Mouse (Mus musculus): ENCODE data around the gene Kctd7.
A peak's percentile ranks its signal among the peaks of the same experiment; 100 is the strongest.

Gene Kctd7

GRCm38 (mm10) chr5:130143101-130143500 is 1.6 kb upstream of the Kctd7 start:
- no peak for DNase-seq (ENCODE audit: low spot score in 2 of 2)

GRCm38 (mm10) chr5:130143977-130144333 is 706 bp upstream of the Kctd7 start:
- DNase-seq (ENCODE audit: low spot score in 2 of 2), result peak; percentile 75 to 87

GRCm38 (mm10) chr5:130145961-130146360 is 1.3 kb downstream of the Kctd7 start:
- no peak for DNase-seq (ENCODE audit: low spot score in 2 of 2)

- no peak for DNase-seq (ENCODE audit: low spot score in 2 of 2)
Measured at GRCm38 (mm10) chr5:130149726-130150310, 5.2 kb downstream of the Kctd7 start.

- no peak for DNase-seq (ENCODE audit: low spot score in 2 of 2)
Measured at GRCm38 (mm10) chr5:130154286-130154685, 9.6 kb downstream of the Kctd7 start.

GRCm38 (mm10) chr5:130158545-130158944 is 13.9 kb downstream of the Kctd7 start:
- no peak for DNase-seq (ENCODE audit: low spot score in 2 of 2)

- DNase-seq (ENCODE audit: low spot score in 2 of 2), result no peak
Measured at GRCm38 (mm10) chr5:130159761-130160201, 15.1 kb downstream of the Kctd7 start.

GRCm38 (mm10) chr5:130163670-130164069 is 19.0 kb downstream of the Kctd7 start:
- DNase-seq (ENCODE audit: low spot score in 2 of 2), result peak in 1 of 2 experiments; percentile 63

GRCm38 (mm10) chr5:130165213-130165612 is 20.6 kb downstream of the Kctd7 start:
- no peak for DNase-seq (ENCODE audit: low spot score in 2 of 2)

GRCm38 (mm10) chr5:130169109-130169508 is 24.4 kb downstream of the Kctd7 start:
- no peak for DNase-seq (ENCODE audit: low spot score in 2 of 2)

- no peak for DNase-seq (ENCODE audit: low spot score in 2 of 2)
Measured at GRCm38 (mm10) chr5:130170666-130171422, 26.2 kb downstream of the Kctd7 start.

GRCm38 (mm10) chr5:130171423-130171954 is 26.8 kb downstream of the Kctd7 start, which contains the start of gene Rabgef1:
Gene Rabgef1, plus strand, starts transcription at chr5:130171798.
- DNase-seq (ENCODE audit: low spot score in 2 of 2), result peak; percentile 89 to 90

GRCm38 (mm10) chr5:130171956-130172601 is 27.4 kb downstream of the Kctd7 start:
- peak in 1 of 2 experiments; percentile 32 for DNase-seq (ENCODE audit: low spot score in 2 of 2)

- no peak for DNase-seq (ENCODE audit: low spot score in 2 of 2)
Measured at GRCm38 (mm10) chr5:130173012-130173411, 28.4 kb downstream of the Kctd7 start.

GRCm38 (mm10) chr5:130177871-130178270 is 33.2 kb downstream of the Kctd7 start:
- no peak for DNase-seq (ENCODE audit: low spot score in 2 of 2)

GRCm38 (mm10) chr5:130180362-130180761 is 35.7 kb downstream of the Kctd7 start:
- no peak for DNase-seq (ENCODE audit: low spot score in 2 of 2)

GRCm38 (mm10) chr5:130181740-130182540 is 37.3 kb downstream of the Kctd7 start:
- DNase-seq (ENCODE audit: low spot score in 2 of 2), result no peak

GRCm38 (mm10) chr5:130182541-130182821 is 37.8 kb downstream of the Kctd7 start:
- no peak for DNase-seq (ENCODE audit: low spot score in 2 of 2)

GRCm38 (mm10) chr5:130184193-130184856 is 39.7 kb downstream of the Kctd7 start:
- DNase-seq (ENCODE audit: low spot score in 2 of 2), result no peak

- DNase-seq (ENCODE audit: low spot score in 2 of 2), result no peak
Measured at GRCm38 (mm10) chr5:130185312-130185711, 40.7 kb downstream of the Kctd7 start.

GRCm38 (mm10) chr5:130187383-130187782 is 42.7 kb downstream of the Kctd7 start:
- peak in 1 of 2 experiments; percentile 10 for DNase-seq (ENCODE audit: low spot score in 2 of 2)
